Mouse (Mus musculus): ENCODE results near the gene Kcnj12.

- no peak for TF ChIP-seq CTCF (IDR thresholded peaks at IDR 0.05)
- TF ChIP-seq POLR2A (IDR thresholded peaks at IDR 0.05; ENCODE audit: insufficient read depth, low read depth, low read length): no peak
Measured at GRCm38 (mm10) chr11:60977153-60977552, 45.2 kb upstream of the Kcnj12 start.
